Mouse (Mus musculus): ENCODE measurements around the gene Gm29427. TPM values are rescaled to one million over a fixed set of nuclear protein-coding genes. Genes with fewer than 3 reads are reported as not detected.

Gene Gm29427
- polyA plus RNA-seq (2014; fragmentation: Nextera tagmentation; extraction: Ambion mirVana) = not detected in 2 replicates

DNA sequence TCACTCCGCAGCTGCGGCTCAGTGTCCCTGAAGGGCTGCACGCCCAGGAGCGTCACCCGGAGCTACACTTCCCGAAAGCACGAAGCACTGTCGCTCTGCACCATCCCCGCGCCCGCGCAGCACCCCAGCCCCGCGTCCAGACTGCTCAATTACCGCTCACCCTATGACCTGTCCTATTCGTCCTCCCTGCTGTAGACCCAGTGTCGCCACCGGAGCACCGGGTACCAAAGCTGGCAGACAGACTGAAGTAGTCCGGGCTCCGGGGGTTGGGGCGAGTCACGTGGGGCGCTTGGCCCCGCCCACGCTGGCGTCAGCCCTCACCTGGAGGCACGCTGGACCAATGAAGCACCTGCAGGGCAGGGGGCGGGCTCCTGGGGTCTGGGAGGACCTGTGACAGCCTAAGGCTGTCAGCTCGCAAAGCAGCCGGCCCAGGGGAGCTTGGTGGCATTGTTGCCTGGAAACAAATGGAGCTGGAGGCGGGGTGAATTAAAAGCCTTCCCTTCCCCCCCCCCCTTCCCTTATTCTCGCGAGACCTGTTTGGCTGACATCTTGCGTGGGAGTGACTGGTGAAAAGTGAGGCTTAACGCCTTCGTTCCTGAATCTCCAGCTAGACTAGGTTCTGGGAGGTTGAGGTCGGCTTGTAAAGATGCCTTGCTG, at the start of gene Gm29427:
Gene Gm29427, minus strand, starts transcription at position 239 of the 657 bp plus-strand sequence.
- Histone ChIP-seq H3K36me3 (ENCODE audit: control insufficient read depth, insufficient read depth, low read length) (no peaks in the 10 kb centered on the region), H3K9ac (ENCODE audit: low read length) (peak within 1 kb of the TSS; percentile 93), H3K4me1 (ENCODE audit: control insufficient read depth, insufficient read depth, low read length) (peaks cover 2% of the 10 kb centered on the region; the same call in 1 of the 2 replicates), H3K4me3 (ENCODE audit: low read depth, low read length) (peak within 1 kb of the TSS; percentile 84), H3K27ac (replicated peaks; ENCODE audit: low read depth, low read length) (no peak within 1 kb of the TSS), H3K9me3 (ENCODE audit: control insufficient read depth, low read length) (no peaks in the 10 kb centered on the region), H3K27me3 (ENCODE audit: control insufficient read depth, insufficient read depth, low read length) (no peaks in the 10 kb centered on the region), H3K4me2 (ENCODE audit: low read depth, severe bottlenecking) (peak within 1 kb of the TSS; percentile 99)
- DNase-seq (ENCODE audit: low spot score) = peak; percentile 89
- under 1% methylated on average over 38 of the region's 38 CpGs for WGBS
- peak; percentile 95 for ATAC-seq (ENCODE audit: insufficient number of reproducible peaks, low FRiP score, low TSS enrichment, low read depth)

GRCm38 (mm10) chr1:130764027-130764461, 48.4 kb upstream of the Gm29427 start:
- Histone ChIP-seq H3K9ac (ENCODE audit: low read length) (no peak overlapping the region), H3K9me3 (ENCODE audit: control insufficient read depth, low read length) (no peaks in the 10 kb centered on the region), H3K4me1 (ENCODE audit: control insufficient read depth, insufficient read depth, low read length) (no peaks in the 10 kb centered on the region), H3K27me3 (ENCODE audit: control insufficient read depth, insufficient read depth, low read length) (no peaks in the 10 kb centered on the region), H3K4me2 (ENCODE audit: low read depth, severe bottlenecking) (no peak overlapping the region), H3K4me3 (ENCODE audit: low read depth, low read length) (no peak overlapping the region), H3K27ac (replicated peaks; ENCODE audit: low read depth, low read length) (no peak overlapping the region), H3K36me3 (ENCODE audit: control insufficient read depth, insufficient read depth, low read length) (no peaks in the 10 kb centered on the region)
- DNase-seq (ENCODE audit: low spot score) (no peak), ATAC-seq (ENCODE audit: insufficient number of reproducible peaks, low FRiP score, low TSS enrichment, low read depth) (no peak)
- 89% methylated on average over 12 of the region's 12 CpGs for WGBS

DNA sequence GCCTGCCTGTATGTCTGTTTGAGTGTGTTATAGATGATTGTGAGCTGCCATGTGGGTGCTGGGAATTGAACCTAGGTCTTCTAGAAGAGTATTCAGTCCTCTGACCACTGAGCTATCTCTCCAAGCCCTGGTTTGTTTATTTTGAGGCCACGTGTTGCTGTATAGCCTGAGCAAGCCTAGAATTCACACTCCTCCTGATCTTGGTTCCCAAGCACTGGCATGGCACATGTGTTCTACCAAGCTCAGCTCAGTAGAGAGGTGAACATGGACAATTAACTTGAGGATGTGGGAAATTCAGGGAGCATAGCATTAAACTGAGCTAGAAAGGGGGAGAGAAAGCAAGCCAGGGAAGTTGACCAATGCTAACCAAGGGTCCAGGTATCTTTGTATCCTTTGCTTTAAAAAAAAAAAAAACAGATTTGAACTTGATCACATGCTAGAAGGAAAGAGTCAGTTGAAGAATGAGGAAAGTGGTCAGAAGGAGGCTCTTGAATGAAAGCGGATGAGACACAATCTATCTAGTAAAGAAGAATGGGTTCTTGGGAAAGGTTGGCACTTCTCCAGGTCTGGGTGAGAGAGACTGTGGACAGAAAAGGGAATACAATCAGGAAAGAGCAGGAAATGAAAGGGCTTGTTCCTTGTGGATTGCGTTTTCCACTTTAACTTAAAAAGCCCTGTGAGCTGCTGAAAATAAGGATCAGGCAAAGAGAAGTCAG, 46.6 kb upstream of the Gm29427 start:
- 89% methylated on average over 3 of the region's 3 CpGs for WGBS
- no peak overlapping the region for H3K4me3 ChIP-seq (ENCODE audit: low read depth, low read length)
- ATAC-seq (ENCODE audit: insufficient number of reproducible peaks, low FRiP score, low TSS enrichment, low read depth) (no peak), DNase-seq (ENCODE audit: low spot score) (no peak)
- H3K9ac ChIP-seq (ENCODE audit: low read length) = no peak overlapping the region
- no peaks in the 10 kb centered on the region for H3K27me3 ChIP-seq (ENCODE audit: control insufficient read depth, insufficient read depth, low read length)
- H3K4me1 ChIP-seq (ENCODE audit: control insufficient read depth, insufficient read depth, low read length) = no peaks in the 10 kb centered on the region
- H3K9me3 ChIP-seq (ENCODE audit: control insufficient read depth, low read length) = no peaks in the 10 kb centered on the region
- no peaks in the 10 kb centered on the region for H3K36me3 ChIP-seq (ENCODE audit: control insufficient read depth, insufficient read depth, low read length)
- no peak overlapping the region for H3K4me2 ChIP-seq (ENCODE audit: low read depth, severe bottlenecking)
- no peak overlapping the region for H3K27ac ChIP-seq (replicated peaks; ENCODE audit: low read depth, low read length)

- no peak for DNase-seq (ENCODE audit: low spot score)
- no peak for ATAC-seq (ENCODE audit: insufficient number of reproducible peaks, low FRiP score, low TSS enrichment, low read depth)
- no peaks in the 10 kb centered on the region for H3K27me3 ChIP-seq (ENCODE audit: control insufficient read depth, insufficient read depth, low read length)
- H3K9me3 ChIP-seq (ENCODE audit: control insufficient read depth, low read length) = no peaks in the 10 kb centered on the region
- no peaks in the 10 kb centered on the region for H3K36me3 ChIP-seq (ENCODE audit: control insufficient read depth, insufficient read depth, low read length)
- WGBS = 76% methylated on average over 1 of the region's 1 CpGs
- H3K4me2 ChIP-seq (ENCODE audit: low read depth, severe bottlenecking) = no peak overlapping the region
- H3K9ac ChIP-seq (ENCODE audit: low read length) = no peak overlapping the region
- H3K4me3 ChIP-seq (ENCODE audit: low read depth, low read length) = no peak overlapping the region
- no peaks in the 10 kb centered on the region for H3K4me1 ChIP-seq (ENCODE audit: control insufficient read depth, insufficient read depth, low read length)
- H3K27ac ChIP-seq (replicated peaks; ENCODE audit: low read depth, low read length) = no peak overlapping the region
Observed at GRCm38 (mm10) chr1:130761597-130761996, 46.0 kb upstream of the Gm29427 start.

DNA sequence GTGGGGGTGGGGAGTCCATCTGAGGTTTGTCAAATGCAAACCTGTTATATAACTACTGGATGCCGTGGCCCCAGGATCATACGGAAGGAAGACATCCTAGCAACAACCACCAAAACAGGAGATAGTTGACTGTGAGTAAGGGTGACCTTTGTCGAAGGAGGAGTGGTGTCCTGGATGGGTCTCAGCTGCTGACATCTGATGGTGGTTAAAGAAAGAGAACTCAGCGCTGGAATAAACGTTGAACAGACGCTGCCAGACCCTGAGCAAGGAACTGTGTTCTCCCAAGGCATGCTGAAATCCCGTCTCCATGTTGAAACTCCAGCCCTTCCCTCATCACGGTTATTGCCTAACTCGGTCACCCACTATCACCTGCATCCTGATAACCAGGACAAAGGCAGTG, 44.1 kb upstream of the Gm29427 start:
- WGBS = 81% methylated on average over 9 of the region's 9 CpGs
- Histone ChIP-seq H3K9me3 (ENCODE audit: control insufficient read depth, low read length) (no peaks in the 10 kb centered on the region), H3K4me3 (ENCODE audit: low read depth, low read length) (no peak overlapping the region), H3K27ac (replicated peaks; ENCODE audit: low read depth, low read length) (no peak overlapping the region), H3K9ac (ENCODE audit: low read length) (no peak overlapping the region), H3K4me1 (ENCODE audit: control insufficient read depth, insufficient read depth, low read length) (no peaks in the 10 kb centered on the region), H3K36me3 (ENCODE audit: control insufficient read depth, insufficient read depth, low read length) (no peaks in the 10 kb centered on the region), H3K4me2 (ENCODE audit: low read depth, severe bottlenecking) (no peak overlapping the region), H3K27me3 (ENCODE audit: control insufficient read depth, insufficient read depth, low read length) (no peaks in the 10 kb centered on the region)
- ATAC-seq (ENCODE audit: insufficient number of reproducible peaks, low FRiP score, low TSS enrichment, low read depth) (no peak), DNase-seq (ENCODE audit: low spot score) (no peak)

GRCm38 (mm10) chr1:130746819-130747218, 31.2 kb upstream of the Gm29427 start:
- DNase-seq (ENCODE audit: low spot score) = no peak
- no peak for ATAC-seq (ENCODE audit: insufficient number of reproducible peaks, low FRiP score, low TSS enrichment, low read depth)
- 82% methylated on average over 3 of the region's 3 CpGs for WGBS

GRCm38 (mm10) chr1:130745591-130745990, 30.0 kb upstream of the Gm29427 start:
- Histone ChIP-seq H3K36me3 (ENCODE audit: control insufficient read depth, insufficient read depth, low read length) (no peaks in the 10 kb centered on the region), H3K4me1 (ENCODE audit: control insufficient read depth, insufficient read depth, low read length) (no peaks in the 10 kb centered on the region), H3K27ac (replicated peaks; ENCODE audit: low read depth, low read length) (no peak overlapping the region), H3K9ac (ENCODE audit: low read length) (no peak overlapping the region), H3K27me3 (ENCODE audit: control insufficient read depth, insufficient read depth, low read length) (no peaks in the 10 kb centered on the region), H3K4me3 (ENCODE audit: low read depth, low read length) (no peak overlapping the region), H3K4me2 (ENCODE audit: low read depth, severe bottlenecking) (no peak overlapping the region), H3K9me3 (ENCODE audit: control insufficient read depth, low read length) (no peaks in the 10 kb centered on the region)
- DNase-seq (ENCODE audit: low spot score) (no peak), ATAC-seq (ENCODE audit: insufficient number of reproducible peaks, low FRiP score, low TSS enrichment, low read depth) (no peak)
- 94% methylated on average over 3 of the region's 3 CpGs for WGBS

More at GRCm38 (mm10) chr1:130746819-130747218, 31.2 kb upstream of the Gm29427 start:
- no peak overlapping the region for H3K4me2 ChIP-seq (ENCODE audit: low read depth, severe bottlenecking)
- no peak overlapping the region for H3K9ac ChIP-seq (ENCODE audit: low read length)
- H3K4me1 ChIP-seq (ENCODE audit: control insufficient read depth, insufficient read depth, low read length) = no peaks in the 10 kb centered on the region
- no peaks in the 10 kb centered on the region for H3K27me3 ChIP-seq (ENCODE audit: control insufficient read depth, insufficient read depth, low read length)
- no peaks in the 10 kb centered on the region for H3K9me3 ChIP-seq (ENCODE audit: control insufficient read depth, low read length)
- no peak overlapping the region for H3K4me3 ChIP-seq (ENCODE audit: low read depth, low read length)
- H3K27ac ChIP-seq (replicated peaks; ENCODE audit: low read depth, low read length) = no peak overlapping the region
- H3K36me3 ChIP-seq (ENCODE audit: control insufficient read depth, insufficient read depth, low read length) = no peaks in the 10 kb centered on the region

- H3K4me3 ChIP-seq (ENCODE audit: low read depth, low read length) = no peak overlapping the region
- WGBS = 85% methylated on average over 5 of the region's 5 CpGs
- H3K4me1 ChIP-seq (ENCODE audit: control insufficient read depth, insufficient read depth, low read length) = no peaks in the 10 kb centered on the region
- no peak overlapping the region for H3K27ac ChIP-seq (replicated peaks; ENCODE audit: low read depth, low read length)
- no peaks in the 10 kb centered on the region for H3K9me3 ChIP-seq (ENCODE audit: control insufficient read depth, low read length)
- ATAC-seq (ENCODE audit: insufficient number of reproducible peaks, low FRiP score, low TSS enrichment, low read depth) (no peak), DNase-seq (ENCODE audit: low spot score) (no peak)
- H3K9ac ChIP-seq (ENCODE audit: low read length) = no peak overlapping the region
- H3K27me3 ChIP-seq (ENCODE audit: control insufficient read depth, insufficient read depth, low read length) = no peaks in the 10 kb centered on the region
- H3K36me3 ChIP-seq (ENCODE audit: control insufficient read depth, insufficient read depth, low read length) = no peaks in the 10 kb centered on the region
- no peak overlapping the region for H3K4me2 ChIP-seq (ENCODE audit: low read depth, severe bottlenecking)
Observed at GRCm38 (mm10) chr1:130744961-130745360, 29.4 kb upstream of the Gm29427 start.

Measured in limb, embryonic 11.5 days (tissue).